22 mouse cellular contexts compared by ENCODE assay signal in the genomic region with DNA sequence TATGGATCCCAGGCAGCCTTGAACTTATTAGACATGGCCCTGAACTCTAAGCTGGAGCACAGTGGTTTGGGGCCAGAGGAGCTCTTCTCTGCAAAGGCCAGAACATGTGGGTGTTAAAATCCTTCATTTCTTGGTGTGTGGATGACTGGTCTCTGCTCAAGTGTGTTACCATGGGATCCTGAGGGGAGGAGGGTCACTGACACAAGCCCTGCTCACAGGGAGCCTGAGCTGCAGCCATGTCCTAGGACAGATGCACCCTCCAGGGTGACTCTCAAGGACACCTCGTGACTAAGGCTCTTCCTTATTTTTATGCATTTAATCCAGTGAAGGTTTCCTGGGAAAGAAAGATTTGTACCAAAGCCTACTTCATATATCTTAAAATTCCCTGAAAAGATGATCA.
"Had no signal": no experiment of that assay in that cellular context is flagged by ENCODE, and none has a peak within 500 bp of the region (broad histone marks: within the 10 kb centered on the region; RNA-seq: fewer than 3 reads in every experiment).

No protein-coding gene starts in this region.

- H3K4me1 ChIP-seq: liver, embryonic 12.5 days; liver, embryonic 15.5 days had no signal

- H3K27ac ChIP-seq: kidney, embryonic 15.5 days; limb, embryonic 10.5 days; limb, embryonic 13.5 days; liver, embryonic 12.5 days; liver, embryonic 15.5 days; lung, embryonic 15.5 days; midbrain, embryonic 10.5 days; neural tube, embryonic 12.5 days; neural tube, embryonic 15.5 days had no signal

- H3K4me2 ChIP-seq: kidney, embryonic 15.5 days; limb, embryonic 13.5 days; liver, embryonic 12.5 days; liver, embryonic 15.5 days; lung, embryonic 15.5 days; neural tube, embryonic 12.5 days; neural tube, embryonic 15.5 days had no signal

- DNase-seq: kidney, adult 8-10 months; kidney, postnatal 10 days; kidney, postnatal 36 days; liver; lung, adult 18-20 months; lung, postnatal 10 days; lung, postnatal 36 days; midbrain, embryonic 14.5 days; retina, postnatal 1 day; right cerebral cortex, postnatal 25 days; thymus, adult 18-20 months; thymus, postnatal 36 days had no signal

- H3K9me3 ChIP-seq: kidney, embryonic 15.5 days; limb, embryonic 10.5 days; limb, embryonic 13.5 days; liver, embryonic 12.5 days; liver, embryonic 15.5 days; lung, embryonic 15.5 days; megakaryocyte, embryonic 14.5 days; midbrain, embryonic 10.5 days; neural tube, embryonic 12.5 days; neural tube, embryonic 15.5 days had no signal

- ATAC-seq: liver, embryonic 12.5 days had no signal

- H3K9ac ChIP-seq: kidney, embryonic 15.5 days; limb, embryonic 13.5 days; liver, embryonic 12.5 days; liver, embryonic 15.5 days; lung, embryonic 15.5 days; neural tube, embryonic 12.5 days; neural tube, embryonic 15.5 days had no signal

- H3K4me3 ChIP-seq: kidney, embryonic 15.5 days; limb, embryonic 10.5 days; limb, embryonic 13.5 days; liver, embryonic 12.5 days; liver, embryonic 15.5 days; lung, embryonic 15.5 days; megakaryocyte, embryonic 14.5 days; midbrain, embryonic 10.5 days; neural tube, embryonic 12.5 days; neural tube, embryonic 15.5 days had no signal

- H3K36me3 ChIP-seq: lung, embryonic 15.5 days; neural tube, embryonic 12.5 days had no signal

- H3K27me3 ChIP-seq: kidney, embryonic 15.5 days; limb, embryonic 13.5 days; liver, embryonic 12.5 days; liver, embryonic 15.5 days; lung, embryonic 15.5 days; megakaryocyte, embryonic 14.5 days; neural tube, embryonic 12.5 days; neural tube, embryonic 15.5 days had no signal
